Comparison of ENCODE assay signal across 13 mouse cellular contexts in genomic region chr17:70561547-70561946, GRCm38 (mm10).
DNase-seq lines count a peak whose midpoint lies in the region; ATAC-seq and TF ChIP-seq lines count a peak whose summit lies in the region.
"Had no signal": no experiment of that assay in that cellular context is flagged by ENCODE, and none has a peak within 500 bp of the region (broad histone marks: within the 10 kb centered on the region; RNA-seq: fewer than 3 reads in every experiment).

No protein-coding gene starts in this region.

- H3K4me3 ChIP-seq in layer of hippocampus, adult 2 months: peak overlapping the region; percentile 16; the same call in 1 of the 2 replicates
- no peak overlapping the region for H3K4me3 ChIP-seq in intestine, embryonic 15.5 days (replicated peaks)
- no peak overlapping the region for H3K4me3 ChIP-seq in stomach, embryonic 14.5 days (ENCODE audit: low read depth, low read length)
- H3K4me3 ChIP-seq: erythroblast, embryonic 14.5 days; hindbrain, embryonic 12.5 days had no signal

- no peak for TF ChIP-seq CTCF in layer of hippocampus, adult 2 months (conservative IDR thresholded peaks at IDR 0.05)

- peak overlapping the region; percentile 39 for H3K4me2 ChIP-seq in intestine, embryonic 15.5 days (replicated peaks)
- H3K4me2 ChIP-seq in stomach, embryonic 14.5 days (replicated peaks; ENCODE audit: low read depth, low read length): 0 out of 2 replicates have a peak overlapping the region, but pooled peaks have one; percentile 10
- H3K4me2 ChIP-seq: hindbrain, embryonic 12.5 days; liver, embryonic 11.5 days had no signal

- no peak overlapping the region for H3K9ac ChIP-seq in intestine, embryonic 15.5 days
- H3K9ac ChIP-seq in stomach, embryonic 14.5 days (replicated peaks; ENCODE audit: low read depth, low read length): no peak overlapping the region
- H3K9ac ChIP-seq: hindbrain, embryonic 12.5 days had no signal

- 30% methylated on average over 7 of the region's 7 CpGs for WGBS in intestine, embryonic 15.5 days
- WGBS in stomach, embryonic 14.5 days: 39% methylated on average over 7 of the region's 7 CpGs

- H3K27me3 ChIP-seq in intestine, embryonic 15.5 days (replicated peaks): no peaks in the 10 kb centered on the region
- H3K27me3 ChIP-seq in stomach, embryonic 14.5 days (ENCODE audit: control insufficient read depth, insufficient read depth, low read length): no peaks in the 10 kb centered on the region
- H3K27me3 ChIP-seq: hindbrain, embryonic 12.5 days had no signal

- H3K4me1 ChIP-seq in intestine, embryonic 15.5 days (replicated peaks): no peaks in the 10 kb centered on the region
- no peaks in the 10 kb centered on the region for H3K4me1 ChIP-seq in stomach, embryonic 14.5 days (ENCODE audit: control insufficient read depth, insufficient read depth, low read length)
- H3K4me1 ChIP-seq: hindbrain, embryonic 12.5 days had no signal

- no peaks in the 10 kb centered on the region for H3K9me3 ChIP-seq in intestine, embryonic 15.5 days
- H3K9me3 ChIP-seq in stomach, embryonic 14.5 days (ENCODE audit: control insufficient read depth, low read depth, low read length): no peaks in the 10 kb centered on the region
- H3K9me3 ChIP-seq: hindbrain, embryonic 12.5 days had no signal

- H3K27ac ChIP-seq in layer of hippocampus, adult 2 months: peak overlapping the region; percentile 70
- H3K27ac ChIP-seq in intestine, embryonic 15.5 days: no peak overlapping the region
- no peak overlapping the region for H3K27ac ChIP-seq in stomach, embryonic 14.5 days (ENCODE audit: low read length)
- H3K27ac ChIP-seq: hindbrain, embryonic 12.5 days had no signal

- DNase-seq in embryo, embryonic 11 days: peak; percentile 7
- no peak for DNase-seq in embryo, embryonic 9.5 days (ENCODE audit: extremely low spot score)
- DNase-seq in layer of hippocampus, adult 2 months (ENCODE audit: low spot score in 2 of 2): no peak
- no peak for DNase-seq in layer of hippocampus, adult 9-10 months (ENCODE audit: low spot score)
- no peak for DNase-seq in right cerebral cortex, postnatal 36 days (ENCODE audit: low spot score in 2 of 2)
- no peak for DNase-seq in spleen, postnatal 4 days (ENCODE audit: low spot score in 2 of 2)
- DNase-seq: cerebellum, adult 9-10 months; thymus, adult 18-20 months had no signal

- no peaks in the 10 kb centered on the region for H3K36me3 ChIP-seq in intestine, embryonic 15.5 days
- H3K36me3 ChIP-seq in stomach, embryonic 14.5 days (ENCODE audit: control insufficient read depth, insufficient read depth, low read length): no peaks in the 10 kb centered on the region
- H3K36me3 ChIP-seq: hindbrain, embryonic 12.5 days had no signal

- ATAC-seq in intestine, embryonic 15.5 days: no peak
- no peak for ATAC-seq in stomach, embryonic 14.5 days (ENCODE audit: insufficient number of reproducible peaks, insufficient read depth, low FRiP score, low read depth)
